Mouse (Mus musculus): ENCODE data around the gene Psmb9. TPM values are rescaled to one million over a fixed set of nuclear protein-coding genes. Genes with fewer than 3 reads are reported as not detected.

The Psmb9 gene
- polyA plus RNA-seq (2012; rRNA removed): 1.2 and 1.5 TPM in 2 replicates

DNA sequence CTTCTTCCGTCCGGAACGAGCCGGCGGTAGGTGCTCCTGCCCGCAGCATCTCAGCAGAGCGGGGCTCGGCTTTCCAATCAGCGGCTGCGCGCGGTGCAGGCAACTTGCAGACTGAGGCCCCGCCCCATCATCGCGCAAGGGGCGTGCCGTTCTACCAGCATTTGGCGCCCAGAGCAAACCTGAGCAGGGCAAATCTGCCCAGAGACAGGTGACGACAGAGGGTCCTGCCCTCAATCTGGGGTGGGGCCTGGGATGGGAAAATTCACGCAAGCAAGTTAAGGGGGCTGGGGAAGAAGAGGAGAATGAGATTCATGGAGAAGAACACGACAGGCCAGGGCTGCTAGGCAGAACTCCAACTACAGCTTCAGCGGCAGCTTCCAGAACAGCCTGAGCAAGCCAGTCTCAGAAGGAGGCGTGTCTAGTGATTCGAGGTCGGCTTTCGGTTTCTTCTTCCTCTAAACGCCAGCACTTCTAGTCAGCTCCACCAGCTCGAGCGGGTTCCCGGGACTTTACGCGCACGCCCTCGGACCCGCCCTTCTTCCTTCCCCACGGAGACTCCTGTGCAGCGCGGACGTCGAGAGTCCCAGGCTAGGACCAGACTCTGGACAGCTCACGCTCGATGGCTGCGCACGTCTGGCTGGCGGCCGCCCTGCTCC lies at the start of gene Psmb9, which contains the start of gene Tap1:
TSS of gene Psmb9 (minus strand) at position 504 of the 656 bp plus-strand sequence.
TSS of gene Tap1 (plus strand) at position 293 of the 656 bp plus-strand sequence.

DNA sequence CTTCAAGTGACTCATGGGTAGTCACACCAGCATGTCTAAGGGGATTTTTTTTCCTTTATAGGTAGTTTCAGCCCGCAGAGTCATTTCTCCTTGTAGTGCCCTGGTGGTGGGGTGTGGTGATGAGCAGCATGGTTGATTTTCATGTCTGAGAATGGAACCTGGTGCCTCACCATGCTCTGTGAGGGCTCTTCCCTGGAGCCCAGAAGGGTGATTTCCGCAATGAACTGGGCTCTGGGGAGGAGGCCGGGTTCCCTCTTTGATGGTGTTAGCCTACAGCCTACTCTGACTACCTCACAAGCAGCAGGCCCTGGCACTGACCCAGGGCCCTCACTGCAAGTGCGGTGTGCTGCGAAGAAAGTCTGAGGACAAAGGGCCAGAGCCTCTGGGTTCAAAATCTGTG lies 15.9 kb upstream of the Psmb9 start, which contains the start of gene Tap2:
TSS of gene Tap2 (plus strand) at position 84 of the 400 bp plus-strand sequence.

DNA sequence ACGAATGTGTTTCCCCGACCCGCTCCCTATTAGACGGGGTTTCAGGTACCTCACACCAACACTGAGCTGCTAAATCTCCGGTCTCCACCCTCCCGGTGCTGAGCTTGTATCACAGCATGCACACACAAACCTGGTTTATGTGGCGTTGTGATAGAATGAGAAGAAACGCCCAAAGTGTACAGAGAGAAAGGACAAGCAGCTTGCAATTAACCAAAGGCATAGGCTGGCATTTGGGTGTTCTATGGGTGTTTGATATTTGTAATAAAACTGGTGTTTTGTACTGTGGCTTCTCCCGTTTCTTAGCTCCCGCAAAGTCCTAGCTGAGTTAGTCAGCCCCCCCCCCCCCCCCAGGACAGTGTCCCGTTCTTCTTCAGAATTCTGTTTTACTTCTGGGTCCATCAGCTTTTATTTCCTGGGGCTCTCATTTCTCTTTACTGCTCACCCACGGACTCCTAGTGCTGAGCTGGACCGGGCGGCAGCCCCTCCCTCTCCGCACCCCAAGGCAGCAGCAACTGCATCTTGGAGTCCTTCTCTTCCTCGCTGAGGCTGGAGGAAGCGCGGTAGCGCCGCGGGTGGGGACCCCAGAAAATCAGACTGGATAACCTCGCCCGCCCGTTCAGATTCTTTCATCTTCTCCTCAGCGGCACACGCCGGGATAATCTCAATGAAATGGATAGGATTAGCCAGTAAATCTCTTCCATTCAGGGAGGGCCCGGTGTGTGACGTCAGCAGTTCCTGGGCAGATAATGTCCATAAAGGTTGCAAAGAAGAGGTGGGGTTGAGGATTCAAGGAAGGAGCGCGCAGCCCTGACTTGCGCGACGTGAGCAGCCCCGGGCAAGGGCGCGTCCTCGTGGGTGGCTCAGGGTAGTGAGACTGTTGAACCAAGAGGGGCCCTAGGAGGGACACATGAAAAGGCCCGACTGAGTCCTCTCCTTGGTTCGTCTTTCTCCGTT lies 9.7 kb upstream of the Psmb9 start, which contains the start of gene Psmb8:
TSS of gene Psmb8 (plus strand) at position 781 of the 954 bp plus-strand sequence.

GRCm38 (mm10) chr17:34152923-34153322 lies 34.6 kb downstream of the Psmb9 start, which contains the start of gene H2-DMb1:
Gene H2-DMb1, plus strand, starts transcription at chr17:34153072.

DNA sequence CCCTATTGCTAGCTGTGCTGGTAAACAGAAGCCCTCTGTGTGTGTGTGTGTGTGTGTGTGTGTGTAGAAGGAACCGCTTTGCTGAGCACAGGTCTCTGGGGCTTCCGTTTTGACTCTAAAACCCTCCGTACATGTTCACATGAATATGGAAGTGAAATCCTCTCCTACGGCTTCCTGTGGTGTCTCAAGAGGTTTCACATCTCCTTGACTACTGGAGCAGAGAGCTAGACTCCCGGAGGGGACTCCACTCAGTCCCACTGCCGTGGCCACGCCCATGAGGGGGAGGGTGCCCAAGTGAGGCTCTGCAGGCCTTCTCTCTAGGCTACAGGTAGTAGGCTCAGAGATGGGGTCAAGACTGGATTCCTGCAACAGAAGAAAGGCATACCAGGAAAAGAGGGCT lies 44.5 kb downstream of the Psmb9 start, which contains the start of gene H2-DMb2:
TSS of gene H2-DMb2 (plus strand) at position 275 of the 400 bp plus-strand sequence.

Other genes with a start within 250 kb of the Psmb9 start
- gene Pfdn6, start 247.4 kb downstream of the Psmb9 start, polyA plus RNA-seq (2012; rRNA removed): 117 and 126 TPM in 2 replicates
- 20.5 and 22.2 TPM in 2 replicates for gene Wdr46, start 247.1 kb downstream of the Psmb9 start, polyA plus RNA-seq (2012; rRNA removed)
- gene B3galt4, start 236.3 kb downstream of the Psmb9 start, polyA plus RNA-seq (2012; rRNA removed): 10.4 and 11.6 TPM in 2 replicates
- gene Vps52, start 232.0 kb downstream of the Psmb9 start, polyA plus RNA-seq (2012; rRNA removed): 58.2 and 62.1 TPM in 2 replicates
- gene Rps18, start 231.8 kb downstream of the Psmb9 start, polyA plus RNA-seq (2012; rRNA removed): 648 and 656 TPM in 2 replicates
- 24.0 and 24.8 TPM in 2 replicates for gene H2-K1, start 187.4 kb downstream of the Psmb9 start, polyA plus RNA-seq (2012; rRNA removed)
- 48.8 and 51.4 TPM in 2 replicates for gene Ring1, start 163.1 kb downstream of the Psmb9 start, polyA plus RNA-seq (2012; rRNA removed)
- gene H2-Ke6, start 159.7 kb downstream of the Psmb9 start, polyA plus RNA-seq (2012; rRNA removed): 98.3 and 102 TPM in 2 replicates
- gene Slc39a7, start 156.1 kb downstream of the Psmb9 start, polyA plus RNA-seq (2012; rRNA removed): 112 TPM in 2 replicates
- gene Rxrb, start 156.0 kb downstream of the Psmb9 start, polyA plus RNA-seq (2012; rRNA removed): 82.1 and 83.7 TPM in 2 replicates
- gene Col11a2, start 148.3 kb downstream of the Psmb9 start, polyA plus RNA-seq (2012; rRNA removed): 10.7 and 17.0 TPM in 2 replicates
- gene H2-Oa, start 95.4 kb downstream of the Psmb9 start, polyA plus RNA-seq (2012; rRNA removed): 0.06 and 0.19 TPM in 2 replicates
- 15.7 and 16.4 TPM in 2 replicates for gene H2-DMa, start 68.2 kb downstream of the Psmb9 start, polyA plus RNA-seq (2012; rRNA removed)
- gene Brd2, start 65.1 kb downstream of the Psmb9 start, polyA plus RNA-seq (2012; rRNA removed): 144 and 169 TPM in 2 replicates
- 0.63 and 1.0 TPM in 2 replicates for gene H2-DMb2, start 44.5 kb downstream of the Psmb9 start, polyA plus RNA-seq (2012; rRNA removed)
- 1.9 and 2.2 TPM in 2 replicates for gene H2-DMb1, start 34.7 kb downstream of the Psmb9 start, polyA plus RNA-seq (2012; rRNA removed)
- 4.8 and 4.9 TPM in 2 replicates for gene Tap1, start 211 bp downstream of the Psmb9 start, polyA plus RNA-seq (2012; rRNA removed)
- gene Psmb8, start 10.0 kb upstream of the Psmb9 start, polyA plus RNA-seq (2012; rRNA removed): 3.5 and 4.0 TPM in 2 replicates
- gene Tap2, start 15.8 kb upstream of the Psmb9 start, polyA plus RNA-seq (2012; rRNA removed): 1.9 and 2.1 TPM in 2 replicates
- 0.40 and 0.48 TPM in 2 replicates for gene H2-Ob, start 51.1 kb upstream of the Psmb9 start, polyA plus RNA-seq (2012; rRNA removed)
- 0.74 and 1.0 TPM in 2 replicates for gene H2-Ab1, start 69.9 kb upstream of the Psmb9 start, polyA plus RNA-seq (2012; rRNA removed)
- 0.34 and 0.47 TPM in 2 replicates for gene H2-Aa, start 100.1 kb upstream of the Psmb9 start, polyA plus RNA-seq (2012; rRNA removed)
- 1.8 and 1.9 TPM in 2 replicates for gene H2-Eb1, start 118.1 kb upstream of the Psmb9 start, polyA plus RNA-seq (2012; rRNA removed)
- 0.04 and 0.17 TPM in 2 replicates for gene H2-Eb2, start 137.9 kb upstream of the Psmb9 start, polyA plus RNA-seq (2012; rRNA removed)
- gene Btnl2, start 167.1 kb upstream of the Psmb9 start, polyA plus RNA-seq (2012; rRNA removed): not detected in 2 replicates
- not detected in 2 replicates for gene Btnl1, start 189.4 kb upstream of the Psmb9 start, polyA plus RNA-seq (2012; rRNA removed)
- gene BC051142, start 211.1 kb upstream of the Psmb9 start, polyA plus RNA-seq (2012; rRNA removed): 7.7 and 11.5 TPM in 2 replicates